Mouse (Mus musculus) gastrocnemius, postnatal 36 days (tissue): Measurements from ENCODE around the gene Srgap3. TPM values are rescaled to one million over a fixed set of nuclear protein-coding genes. Genes with fewer than 3 reads are reported as not detected.

Experiments used
- DNase-seq, 2 experiments: peaks; one replicate each; pipeline ENCODE4 v3.0.0; 2022
- intact Hi-C: fragments of 180-260 bp; cut with DNase I; formaldehyde crosslinking; loops from one replicate; pipeline ENCODE4 v1.15.1; 2025
- total RNA-seq, 2 experiments: library from RNA; stranded (reverse); gene quantifications; 2 replicates each; pipeline ENCODE4 v1.2.3; 2021

Srgap3 gene
- total RNA-seq, 2 experiments from 2014 or later, result 1.2 to 1.3 TPM

DNA sequence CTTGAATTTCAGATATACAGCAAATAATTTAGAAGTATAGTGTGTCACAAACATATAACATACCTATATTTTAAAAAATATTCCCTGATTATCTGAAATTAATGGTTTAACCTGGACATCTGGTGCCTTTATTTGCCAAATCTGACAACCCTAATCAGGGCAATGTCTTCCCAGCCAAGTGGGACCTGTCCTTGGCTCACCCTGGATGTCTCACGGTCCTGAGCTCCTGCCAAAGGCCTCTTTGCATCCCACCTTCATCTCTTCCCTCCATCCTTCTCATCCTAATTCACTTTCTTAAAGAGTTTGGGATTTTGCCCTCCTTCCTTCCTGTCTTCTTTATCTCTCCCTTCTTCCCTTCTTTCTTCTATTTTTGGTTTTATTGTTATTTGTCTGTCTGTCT lies 248.0 kb downstream of the Srgap3 start:
- intact Hi-C loops, result loop anchor here (10.0 kb wide), 1 partner anchor 546 kb away; no protein-coding TSS in a partner anchor
- no peak for DNase-seq

- intact Hi-C loops, result loop anchor here (10.0 kb wide), 1 partner anchor 548 kb away; no protein-coding TSS in a partner anchor
- peak; percentile 70 to 74 for DNase-seq
Observed at GRCm38 (mm10) chr6:112696056-112696950, 250.8 kb downstream of the Srgap3 start, which contains the start of gene Rad18. Gene Rad18, minus strand, starts transcription at chr6:112696686.

DNA sequence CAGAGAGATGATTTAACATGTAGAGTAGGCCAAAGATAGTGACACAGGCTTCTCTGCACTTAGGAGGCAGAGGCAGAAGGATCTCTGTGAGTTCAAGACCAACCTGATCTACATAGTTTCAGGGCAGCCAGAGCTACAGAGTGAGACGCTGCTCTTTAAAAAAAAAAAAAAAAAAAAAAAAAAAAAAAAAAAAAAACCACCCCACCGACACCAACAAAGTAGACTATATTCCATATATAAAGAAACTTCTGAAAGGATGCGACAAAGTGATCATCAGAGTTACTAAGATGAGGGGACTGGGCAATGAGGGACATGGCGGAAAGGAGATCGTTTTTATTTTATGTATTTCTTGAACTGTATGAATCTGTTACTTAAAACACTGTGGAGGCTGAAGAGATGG lies 252.6 kb downstream of the Srgap3 start:
- DNase-seq, result no peak
- intact Hi-C loops, result loop anchor here (10.0 kb wide), 1 partner anchor 550 kb away; no protein-coding TSS in a partner anchor

DNA sequence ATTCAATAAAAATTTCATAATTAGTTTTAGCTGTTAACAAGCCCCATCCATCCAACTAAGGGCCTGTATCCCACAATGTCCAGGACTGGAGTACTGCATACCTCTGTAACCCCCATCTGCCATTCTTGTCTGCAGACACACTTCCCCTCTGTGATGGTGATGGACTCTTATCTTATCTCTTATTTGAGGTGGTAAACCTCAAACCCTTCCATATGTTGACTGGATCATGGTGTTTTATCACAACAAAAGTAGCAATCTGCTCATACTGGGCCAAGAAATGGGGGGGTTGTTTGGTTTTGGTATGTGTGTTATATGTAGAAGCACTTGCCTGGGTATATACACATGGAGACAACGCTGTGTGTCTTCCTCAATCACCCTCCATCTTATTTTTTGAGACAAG lies 255.5 kb downstream of the Srgap3 start:
- no peak for DNase-seq
- intact Hi-C loops, result loop anchor here (10.0 kb wide), 1 partner anchor 553 kb away; no protein-coding TSS in a partner anchor

GRCm38 (mm10) chr6:112688033-112688432 lies 259.0 kb downstream of the Srgap3 start:
- intact Hi-C loops, result loop anchor here (10.0 kb wide), 1 partner anchor 193 kb away; no protein-coding TSS in a partner anchor
- no peak for DNase-seq

DNA sequence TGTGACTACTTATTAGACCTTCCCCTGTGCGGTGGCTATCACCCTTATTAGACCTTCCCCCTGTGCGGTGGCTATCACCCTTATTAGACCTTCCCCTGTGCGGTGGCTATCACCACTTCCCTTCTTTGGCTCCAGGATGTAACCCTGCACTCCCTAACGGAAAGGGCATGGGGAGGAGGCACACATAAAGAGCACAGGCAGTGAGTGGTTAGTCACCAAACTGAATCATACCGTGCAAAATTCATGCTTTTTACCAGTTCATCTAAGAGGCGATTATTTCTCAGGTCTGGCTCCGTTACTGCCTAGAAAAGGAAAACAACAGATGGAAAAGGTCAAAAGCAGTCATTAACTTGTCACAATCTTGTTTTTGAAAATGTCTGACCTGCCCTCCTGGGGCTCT lies 260.6 kb downstream of the Srgap3 start:
- no peak for DNase-seq
- intact Hi-C loops, result loop anchor here (10.0 kb wide), 1 partner anchor 192 kb away; no protein-coding TSS in a partner anchor

DNA sequence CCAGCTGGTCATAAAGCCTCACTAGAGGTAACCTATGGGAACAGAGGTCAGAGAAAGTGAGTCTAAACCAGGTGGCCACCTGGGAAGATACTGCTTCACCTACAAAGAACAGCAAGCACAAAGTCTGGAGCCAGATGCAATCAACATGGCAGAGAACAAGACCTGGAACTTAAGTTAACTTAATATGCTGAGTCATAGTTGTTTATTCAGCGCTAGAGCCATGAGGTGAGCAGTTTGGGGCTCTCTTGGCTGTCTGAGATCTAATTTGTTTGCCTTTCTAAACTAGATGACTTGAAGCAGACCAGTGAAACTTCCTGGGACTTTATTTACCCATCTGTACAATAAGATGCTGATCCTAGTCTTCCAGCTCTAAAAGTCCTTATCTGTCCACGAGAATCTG lies 263.0 kb downstream of the Srgap3 start:
- intact Hi-C loops, result loop anchor here (10.0 kb wide), 1 partner anchor 189 kb away; no protein-coding TSS in a partner anchor
- DNase-seq, result no peak

Other genes starting within 250 kb of the Srgap3 start
- gene Thumpd3, start 99.0 kb upstream of the Srgap3 start, total RNA-seq, result 10 to 100 TPM; 11.5 to 16.0 TPM
- gene Setd5, start 130.1 kb upstream of the Srgap3 start, total RNA-seq, result 10 to 100 TPM; 20.4 to 25.6 TPM
- gene Lhfpl4, start 248.1 kb upstream of the Srgap3 start, total RNA-seq, result under 1 TPM; 0.22 to 0.48 TPM